Mouse (Mus musculus) lung, adult 2 months (tissue): ENCODE measurements around the gene Ucma.

Experiments used
- CTCF ChIP-seq: fragments of 200-500 bp; IDR thresholded peaks from 2 replicates; pipeline ENCODE4 v1.5.1; 2011; ENCODE audit warnings: mild to moderate bottlenecking, low read length, control low read depth; ENCODE audit not compliant: insufficient read depth
- POLR2A ChIP-seq: fragments of 200-500 bp; IDR thresholded peaks from 2 replicates; pipeline ENCODE4 v1.6.1; 2011; ENCODE audit warnings: low read depth, mild to moderate bottlenecking, control low read depth, low read length, borderline replicate concordance; ENCODE audit errors: extremely low read depth

DNA sequence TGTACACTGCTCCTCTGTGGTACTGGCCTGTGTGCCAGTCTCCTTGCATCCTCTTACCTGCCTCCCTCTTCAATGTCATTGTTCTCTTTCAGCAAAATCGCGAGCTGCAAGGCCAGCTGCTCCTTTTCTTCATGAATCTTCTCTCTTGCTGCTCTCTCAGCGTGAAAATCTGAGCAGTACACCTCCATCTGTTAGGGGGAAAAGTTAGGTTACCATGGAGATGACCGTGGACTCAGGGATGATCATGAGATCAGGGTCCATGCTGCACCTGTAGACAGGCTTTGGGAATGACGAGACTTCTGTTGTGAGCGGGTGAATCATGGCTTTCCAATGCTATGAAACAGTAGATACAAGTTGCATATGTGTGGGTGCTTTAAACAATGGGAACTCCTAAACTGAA, 51.1 kb downstream of the Ucma start:
- TF ChIP-seq CTCF (no peak), POLR2A (no peak)
